Mouse (Mus musculus): ENCODE data around the gene Scfd2.

The Scfd2 gene

GRCm38 (mm10) chr5:74365984-74366709 lies 165.4 kb downstream of the Scfd2 start:
- in situ Hi-C loops (cut with MboI, MseI): no loop called here

DNA sequence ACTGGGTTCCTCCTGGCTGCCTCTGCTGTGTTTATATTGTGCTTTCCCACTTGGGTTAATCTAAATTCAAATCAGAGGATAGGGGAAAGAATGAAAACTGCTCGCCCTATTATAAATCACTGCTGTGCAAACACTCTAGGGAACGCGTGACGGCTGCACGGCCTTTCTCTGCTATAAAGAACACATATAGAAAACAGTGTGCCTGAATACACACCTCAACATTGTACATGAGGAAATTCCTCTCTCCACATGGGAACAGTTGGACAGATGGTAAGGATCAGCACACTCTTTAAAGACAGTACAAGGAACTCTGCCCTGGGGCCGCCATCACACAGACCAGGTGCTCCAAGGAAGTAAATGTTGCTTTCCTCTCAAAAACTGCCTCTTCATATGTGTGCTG lies 166.2 kb downstream of the Scfd2 start:
- in situ Hi-C loops (cut with MboI, MseI): no loop called here

- in situ Hi-C loops (cut with MboI, MseI): no loop called here
Observed at GRCm38 (mm10) chr5:74363296-74363695, 168.3 kb downstream of the Scfd2 start.

DNA sequence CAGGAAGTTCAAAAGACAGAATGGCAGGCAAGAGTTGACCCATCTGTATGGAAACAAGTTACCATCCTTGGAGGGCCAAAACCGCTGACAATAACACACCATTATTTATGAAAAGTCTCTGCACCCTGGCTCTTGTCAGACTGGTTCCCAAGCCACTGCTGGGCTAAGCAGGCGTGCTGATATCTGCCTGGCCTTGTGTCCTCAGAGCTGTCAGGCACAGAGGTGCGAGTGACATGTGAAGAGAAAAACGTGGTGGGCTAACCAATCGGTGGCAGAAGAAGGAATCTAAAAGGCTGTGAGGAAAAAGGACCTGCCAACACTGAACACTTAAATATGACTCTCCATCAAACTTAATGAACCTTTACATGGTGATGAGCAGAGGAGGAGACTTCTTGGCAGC lies 170.0 kb downstream of the Scfd2 start:
- in situ Hi-C loops (cut with MboI, MseI): no loop called here

- in situ Hi-C loops (cut with MboI, MseI): no loop called here
Observed at GRCm38 (mm10) chr5:74358033-74358432, 173.5 kb downstream of the Scfd2 start.

GRCm38 (mm10) chr5:74355416-74356177 lies 176.0 kb downstream of the Scfd2 start:
- in situ Hi-C loops (cut with MboI, MseI): no loop called here

DNA sequence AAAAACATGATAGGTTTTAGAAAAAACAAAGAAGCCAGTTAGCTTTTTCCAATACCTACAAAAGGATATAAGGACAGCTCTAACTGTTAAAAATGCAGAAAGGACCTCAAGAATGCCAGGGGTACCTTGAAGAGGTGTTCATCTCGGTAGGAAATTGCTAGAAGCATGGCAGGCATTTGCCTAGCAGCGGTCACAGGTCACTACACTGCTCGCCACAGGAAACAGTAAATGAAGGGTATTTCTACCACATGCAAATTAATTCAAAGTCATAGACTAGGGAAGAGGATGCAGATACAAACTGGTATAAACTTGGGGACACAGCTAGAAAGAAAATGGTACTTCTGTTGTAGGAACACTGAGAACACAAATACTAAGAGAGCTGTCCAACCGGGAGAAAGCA lies 180.7 kb downstream of the Scfd2 start:
- in situ Hi-C loops (cut with MboI, MseI): no loop called here

DNA sequence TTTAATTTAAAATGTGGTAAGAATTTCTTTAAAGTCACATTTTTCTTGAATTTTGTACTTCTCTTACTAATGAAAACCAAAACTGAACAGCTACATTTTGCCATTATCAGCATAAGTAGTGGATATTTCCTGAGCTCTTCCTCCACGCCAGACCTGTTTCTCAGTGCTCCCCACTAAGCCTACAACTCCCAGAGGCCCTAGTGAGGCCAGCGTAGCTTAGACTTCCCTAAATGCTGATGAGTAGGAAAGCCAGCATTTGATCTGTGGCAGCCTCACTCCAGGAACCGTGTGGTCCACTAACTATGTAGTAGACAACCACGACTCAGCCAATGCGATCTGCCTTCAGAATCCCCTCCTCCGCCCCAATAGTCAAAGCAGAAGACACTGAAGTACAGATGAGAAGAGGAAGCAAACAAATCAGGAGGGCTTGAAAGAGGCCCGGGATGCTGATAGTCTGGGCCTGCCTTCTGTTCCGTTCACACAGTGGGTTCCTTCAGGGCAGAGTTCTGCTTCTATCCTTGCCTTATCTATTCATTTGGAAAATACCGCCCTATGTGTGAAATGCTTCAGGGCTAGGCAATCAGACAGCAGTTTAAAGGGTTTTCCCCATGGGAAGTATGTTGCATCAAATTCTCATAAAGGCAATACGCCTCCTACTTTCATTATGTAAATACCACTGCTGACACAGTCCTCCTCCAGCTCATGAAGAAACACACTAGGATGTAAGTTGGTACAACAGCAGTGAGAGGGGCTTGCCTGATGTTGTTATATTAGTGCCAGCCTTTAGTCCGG lies 183.3 kb downstream of the Scfd2 start:
- in situ Hi-C loops (cut with MboI, MseI): loop anchor here (25.0 kb wide), 1 partner anchor 1161 kb away; no protein-coding TSS in a partner anchor

- in situ Hi-C loops (cut with MboI, MseI): loop anchor here (25.0 kb wide), 1 partner anchor 1156 kb away; no protein-coding TSS in a partner anchor
Observed at GRCm38 (mm10) chr5:74343045-74343444, 188.5 kb downstream of the Scfd2 start.

DNA sequence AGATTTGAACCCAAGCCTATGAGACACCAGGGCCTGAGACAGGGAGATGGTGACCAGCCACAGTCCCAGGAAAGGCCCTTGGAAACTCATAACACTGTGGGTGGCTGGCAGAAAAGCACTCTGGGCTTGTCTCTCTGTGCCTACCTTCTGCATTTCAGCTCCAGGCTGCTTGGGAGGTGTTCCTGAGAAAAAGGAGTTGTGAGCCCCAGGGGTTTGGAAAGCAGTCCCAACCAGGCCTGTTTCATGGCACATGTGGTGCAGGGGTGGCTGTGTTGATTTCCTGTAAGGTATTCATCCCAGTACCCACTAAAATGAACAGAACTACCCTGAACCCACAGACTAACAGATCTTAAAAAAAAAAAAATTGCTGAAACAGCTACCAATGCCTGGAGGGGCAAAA lies 189.0 kb downstream of the Scfd2 start:
- in situ Hi-C loops (cut with MboI, MseI): loop anchor here (25.0 kb wide), 1 partner anchor 1155 kb away; no protein-coding TSS in a partner anchor

DNA sequence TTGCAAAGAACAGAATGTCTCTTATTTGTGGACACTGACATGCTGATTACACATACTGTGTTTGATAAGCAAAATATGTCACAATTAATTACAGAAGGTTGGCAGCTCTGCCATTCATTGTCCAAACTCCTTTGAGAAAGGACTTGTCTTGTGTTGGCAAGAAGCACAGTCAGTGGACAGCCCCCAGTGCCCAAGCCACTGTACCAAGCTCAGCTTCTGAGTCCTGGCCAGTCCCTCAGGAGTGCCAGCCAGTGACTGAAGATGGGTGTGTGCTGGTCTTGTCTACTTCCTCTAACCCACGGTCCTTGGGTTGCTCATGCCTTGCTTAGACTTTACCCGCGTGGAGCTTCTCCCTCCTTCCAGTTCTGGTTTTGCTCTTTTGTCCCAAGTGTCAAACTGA lies 194.1 kb downstream of the Scfd2 start:
- in situ Hi-C loops (cut with MboI, MseI): loop anchor here (25.0 kb wide), 1 partner anchor 1150 kb away; no protein-coding TSS in a partner anchor

DNA sequence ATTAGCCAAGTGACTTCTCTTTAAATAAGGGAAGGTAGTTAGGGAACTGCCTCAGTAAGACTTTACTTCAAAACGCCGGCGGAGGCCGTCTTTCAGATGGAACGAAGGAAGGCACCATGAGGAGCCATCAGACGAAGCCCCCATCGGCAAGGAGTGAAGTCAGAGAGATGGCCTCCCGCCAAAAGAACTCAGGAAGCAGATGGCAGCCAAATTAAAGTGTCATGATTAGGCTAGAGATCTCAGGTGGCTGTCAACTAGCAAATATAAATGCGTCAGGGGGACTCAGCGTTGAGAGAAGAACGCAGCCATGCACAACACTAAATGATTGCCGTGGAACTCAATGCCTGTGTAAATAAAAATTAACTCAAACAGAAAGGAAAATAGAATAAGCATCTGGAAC lies 194.8 kb downstream of the Scfd2 start:
- in situ Hi-C loops (cut with MboI, MseI): loop anchor here (25.0 kb wide), 1 partner anchor 1149 kb away; no protein-coding TSS in a partner anchor

DNA sequence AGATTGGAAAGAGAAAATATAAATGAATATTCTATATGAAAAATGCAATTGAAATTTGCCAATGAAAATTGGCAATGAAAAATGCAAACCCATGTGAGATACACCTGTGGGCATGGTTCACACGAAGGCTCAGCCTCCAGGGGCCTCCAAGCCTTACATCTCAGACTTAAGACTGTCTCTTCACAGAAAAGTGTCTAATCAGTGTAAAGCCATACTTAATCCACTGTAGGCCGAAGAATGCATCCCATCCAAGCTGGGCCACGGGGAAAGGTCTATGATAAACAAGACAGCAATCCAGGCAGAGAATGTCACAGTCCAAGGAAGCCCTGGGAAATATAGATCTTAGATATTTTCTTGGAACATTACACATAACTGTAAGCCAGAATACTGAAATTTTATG lies 198.3 kb downstream of the Scfd2 start:
- in situ Hi-C loops (cut with MboI, MseI): loop anchor here (25.0 kb wide), 1 partner anchor 1146 kb away; no protein-coding TSS in a partner anchor

- in situ Hi-C loops (cut with MboI, MseI): loop anchor here (25.0 kb wide), 1 partner anchor 1139 kb away; no protein-coding TSS in a partner anchor
Observed at GRCm38 (mm10) chr5:74326228-74326627, 205.3 kb downstream of the Scfd2 start.

- in situ Hi-C loops (cut with MboI, MseI): loop anchor here (25.0 kb wide), 2 partner anchors 241 to 616 kb away; no protein-coding TSS in a partner anchor
Observed at GRCm38 (mm10) chr5:74321010-74321746, 210.4 kb downstream of the Scfd2 start.

DNA sequence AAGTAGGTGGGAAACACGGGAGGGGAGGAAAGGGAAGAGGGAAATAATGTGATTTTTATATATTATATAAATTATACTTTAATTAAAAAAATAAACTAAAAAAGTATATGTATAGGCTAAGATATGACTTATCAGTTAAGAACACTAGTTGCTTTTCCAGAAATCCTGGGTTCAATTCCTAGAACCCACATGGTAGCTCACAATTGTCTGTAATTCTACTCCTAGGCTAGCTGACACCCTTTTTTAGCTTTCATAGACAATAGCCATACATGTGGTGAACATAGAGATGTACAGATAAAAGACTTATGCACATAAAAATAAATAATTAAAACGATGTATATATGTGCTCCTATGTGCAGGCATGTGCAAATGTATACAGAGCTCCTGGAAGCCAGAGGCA lies 212.0 kb downstream of the Scfd2 start:
- in situ Hi-C loops (cut with MboI, MseI): loop anchor here (5.0 to 25.0 kb wide), 4 partner anchors 243 to 833 kb away; partner anchors contain the start of gene Pdgfra

- in situ Hi-C loops (cut with MboI, MseI): loop anchor here (5.0 to 25.0 kb wide), 4 partner anchors 245 to 835 kb away; partner anchors contain the start of gene Pdgfra
Observed at GRCm38 (mm10) chr5:74317174-74317573, 214.4 kb downstream of the Scfd2 start.

DNA sequence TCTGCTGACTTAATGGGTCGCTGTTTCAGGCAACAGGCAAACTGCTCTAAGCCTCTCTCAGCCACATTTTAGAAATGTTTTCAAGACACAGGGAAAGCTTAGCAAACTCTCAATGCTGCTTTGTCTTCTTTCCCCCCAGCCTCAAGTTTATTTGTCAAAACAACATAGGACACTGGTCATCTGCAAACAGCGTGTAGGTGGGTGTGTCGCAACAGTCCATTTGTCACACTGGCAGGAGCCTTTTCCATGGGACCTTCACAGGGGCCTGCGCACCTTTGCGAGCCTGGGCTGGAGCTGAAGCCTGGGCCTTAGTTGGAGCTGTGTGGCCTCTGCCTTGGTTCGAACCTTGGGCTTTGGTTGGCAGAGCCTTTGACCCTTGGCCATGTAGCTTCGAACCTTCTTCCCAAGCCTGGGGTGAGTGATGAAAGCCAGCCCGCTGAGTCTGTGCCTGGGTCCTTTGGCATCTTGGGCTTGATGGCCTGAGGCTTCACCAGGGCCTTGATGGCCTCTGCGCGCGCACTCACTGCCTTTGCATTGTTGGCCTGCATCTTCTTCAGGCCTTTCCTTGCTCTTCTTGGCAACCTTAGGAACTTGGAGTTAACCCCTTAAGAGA lies 215.1 kb downstream of the Scfd2 start:
- in situ Hi-C loops (cut with MboI, MseI): loop anchor here (5.0 to 25.0 kb wide), 4 partner anchors 246 to 836 kb away; partner anchors contain the start of gene Pdgfra

- in situ Hi-C loops (cut with MboI, MseI): loop anchor here (5.0 to 25.0 kb wide), 4 partner anchors 247 to 837 kb away; partner anchors contain the start of gene Pdgfra
Observed at GRCm38 (mm10) chr5:74315471-74316245, 215.9 kb downstream of the Scfd2 start.
